Mouse (Mus musculus) cortical plate, adult 2 months (tissue): ENCODE results near the gene Agap3. TPM values are rescaled to one million over a fixed set of nuclear protein-coding genes. Genes with fewer than 3 reads are reported as not detected.

Experiments used
- H3K27ac ChIP-seq: fragments of 200-500 bp; 2 replicates; pipeline ENCODE4 v1.5.1; 2012; ENCODE audit warnings: low read length, control low read depth, inconsistent platforms; ENCODE audit not compliant: insufficient read depth
- H3K4me1 ChIP-seq: fragments of 200-500 bp; 2 replicates; pipeline ENCODE4 v1.6.1; 2011; ENCODE audit warnings: low read length; ENCODE audit not compliant: control insufficient read depth, insufficient read depth
- H3K4me3 ChIP-seq: fragments of 200-500 bp; 2 replicates; pipeline ENCODE4 v1.5.1; 2011; ENCODE audit warnings: mild to moderate bottlenecking, low read length, control low read depth; ENCODE audit not compliant: insufficient read depth
- CTCF ChIP-seq: fragments of 200-500 bp; IDR thresholded peaks from 2 replicates; pipeline ENCODE4 v1.5.1; 2011; ENCODE audit warnings: mild to moderate bottlenecking, control low read depth, low read length; ENCODE audit not compliant: insufficient read depth; ENCODE audit errors: extremely low read depth
- POLR2A ChIP-seq: fragments of 200-500 bp; IDR thresholded peaks from 2 replicates; pipeline ENCODE4 v1.6.1; 2011; ENCODE audit warnings: mild to moderate bottlenecking, low read length, control low read depth; ENCODE audit not compliant: insufficient read depth; ENCODE audit errors: extremely low read depth
- polyA plus RNA-seq: library from polyadenylated mRNA; depleted of rRNA; stranded (reverse); fragments of >200 nt; gene quantifications from 2 replicates; pipeline ENCODE4 v1.2.3, GENCODE M21; 2012

The Agap3 gene
- polyA plus RNA-seq, 1 experiment = 438 TPM

GRCm38 (mm10) chr5:24533391-24533790 lies 81.4 kb downstream of the Agap3 start:
- Histone ChIP-seq H3K4me1 (no peaks in the 10 kb centered on the region), H3K27ac (no peak overlapping the region), H3K4me3 (no peak overlapping the region)
- TF ChIP-seq POLR2A (no peak), CTCF (no peak)

- Histone ChIP-seq H3K4me1 (no peaks in the 10 kb centered on the region), H3K4me3 (no peak overlapping the region), H3K27ac (no peak overlapping the region)
- no peak for TF ChIP-seq CTCF
- no peak for TF ChIP-seq POLR2A
Measured at GRCm38 (mm10) chr5:24534292-24534691, 82.3 kb downstream of the Agap3 start.

- no peak overlapping the region for H3K27ac ChIP-seq
- H3K4me1 ChIP-seq = no peaks in the 10 kb centered on the region
- H3K4me3 ChIP-seq = no peak overlapping the region
- no peak for TF ChIP-seq CTCF
- no peak for TF ChIP-seq POLR2A
Measured at GRCm38 (mm10) chr5:24535731-24536130, 83.8 kb downstream of the Agap3 start.

GRCm38 (mm10) chr5:24536511-24536910 lies 84.5 kb downstream of the Agap3 start:
- TF ChIP-seq POLR2A (no peak), CTCF (no peak)
- no peak overlapping the region for H3K27ac ChIP-seq
- peaks cover 2% of the 10 kb centered on the region; the same call in 1 of the 2 replicates for H3K4me1 ChIP-seq
- no peak overlapping the region for H3K4me3 ChIP-seq

- peaks cover 2% of the 10 kb centered on the region; the same call in 1 of the 2 replicates for H3K4me1 ChIP-seq
- H3K4me3 ChIP-seq = no peak overlapping the region
- TF ChIP-seq POLR2A (no peak), CTCF (no peak)
- H3K27ac ChIP-seq = no peak overlapping the region
Measured at GRCm38 (mm10) chr5:24537618-24538017, 85.6 kb downstream of the Agap3 start.

- H3K4me1 ChIP-seq = peaks cover 2% of the 10 kb centered on the region; the same call in 1 of the 2 replicates
- TF ChIP-seq CTCF = no peak
- TF ChIP-seq POLR2A = no peak
- no peak overlapping the region for H3K4me3 ChIP-seq
- no peak overlapping the region for H3K27ac ChIP-seq
Measured at GRCm38 (mm10) chr5:24539571-24540296, 87.8 kb downstream of the Agap3 start.

GRCm38 (mm10) chr5:24540387-24541143 lies 88.6 kb downstream of the Agap3 start, which contains the start of gene Asb10:
Gene Asb10 (minus strand): TSS chr5:24540978.
- no peak for TF ChIP-seq CTCF
- TF ChIP-seq POLR2A = no peak
- Histone ChIP-seq H3K4me1 (peaks cover 2% of the 10 kb centered on the region; the same call in 1 of the 2 replicates), H3K27ac (no peak within 1 kb of the TSS), H3K4me3 (no peak within 1 kb of the TSS)

- H3K4me1 ChIP-seq = peaks cover 2% of the 10 kb centered on the region; the same call in 1 of the 2 replicates
- H3K27ac ChIP-seq = no peak overlapping the region
- no peak overlapping the region for H3K4me3 ChIP-seq
- no peak for TF ChIP-seq CTCF
- TF ChIP-seq POLR2A = no peak
Measured at GRCm38 (mm10) chr5:24541144-24541569, 89.2 kb downstream of the Agap3 start.

GRCm38 (mm10) chr5:24542643-24543042 lies 90.7 kb downstream of the Agap3 start:
- H3K4me3 ChIP-seq = no peak overlapping the region
- TF ChIP-seq CTCF (no peak), POLR2A (no peak)

More at GRCm38 (mm10) chr5:24542643-24543042, 90.7 kb downstream of the Agap3 start:
- Histone ChIP-seq H3K4me1 (peaks cover 2% of the 10 kb centered on the region; the same call in 1 of the 2 replicates), H3K27ac (no peak overlapping the region)
